Comparison of ENCODE assay signal across 10 mouse cellular contexts in genomic region chr19:57313891-57314345, GRCm38 (mm10). TPM values are rescaled to one million over a fixed set of nuclear protein-coding genes. Genes with fewer than 3 reads are reported as not detected.
A peak's percentile ranks its signal among the peaks of the same experiment; 100 is the strongest.
DNase-seq lines count a peak whose midpoint lies in the region; ATAC-seq and TF ChIP-seq lines count a peak whose summit lies in the region.
"Had no signal": no experiment of that assay in that cellular context is flagged by ENCODE, and none has a peak within 500 bp of the region (broad histone marks: within the 10 kb centered on the region; RNA-seq: fewer than 3 reads in every experiment).

No protein-coding gene starts in this region.

- H3K27me3 ChIP-seq in heart, embryonic 14.5 days (ENCODE audit: control insufficient read depth, insufficient read depth, low read length) = peaks cover 6% of the 10 kb centered on the region; the same call in 1 of the 2 replicates
- H3K27me3 ChIP-seq in testis, adult 2 months (ENCODE audit: control insufficient read depth, insufficient read depth, low read length) = no peaks in the 10 kb centered on the region
- H3K27me3 ChIP-seq in liver, embryonic 11.5 days (replicated peaks; ENCODE audit: control insufficient read depth, insufficient read depth, low read length) = peaks cover 33% of the 10 kb centered on the region

- intact Hi-C loops in heart, postnatal 14 days (cut with DNase I) = loop anchor here (1.0 to 2.0 kb wide), 2 partner anchors 41 to 118 kb away; no protein-coding TSS in a partner anchor

- peak overlapping the region in 1 of 2 experiments; percentile 81; a peak in 1 of 4 replicates for H3K27ac ChIP-seq in heart, embryonic 14.5 days (replicated peaks in 1 of 2; ENCODE audit: control insufficient read depth in 1 of 2, insufficient read depth in 1 of 2, low read depth in 2 of 2, low read length in 2 of 2)
- peak overlapping the region; percentile 25 for H3K27ac ChIP-seq in testis, adult 2 months (ENCODE audit: control insufficient read depth, insufficient read depth, low read depth, low read length)
- H3K27ac ChIP-seq in liver, embryonic 11.5 days (ENCODE audit: low read depth, low read length) = no peak overlapping the region

- H3K36me3 ChIP-seq in heart, embryonic 14.5 days (ENCODE audit: control insufficient read depth, insufficient read depth, low read length) = no peaks in the 10 kb centered on the region
- no peaks in the 10 kb centered on the region for H3K36me3 ChIP-seq in testis, adult 2 months (ENCODE audit: control insufficient read depth, insufficient read depth, low read length)
- H3K36me3 ChIP-seq in liver, embryonic 11.5 days (ENCODE audit: control insufficient read depth, insufficient read depth, low read length) = no peaks in the 10 kb centered on the region

- peak overlapping the region; percentile 88 for H3K4me2 ChIP-seq in heart, embryonic 14.5 days (ENCODE audit: low read length)
- H3K4me2 ChIP-seq in liver, embryonic 11.5 days = peak overlapping the region; percentile 84

- peak overlapping the region; percentile 91 for H3K9ac ChIP-seq in heart, embryonic 14.5 days (ENCODE audit: low read length)
- no peak overlapping the region for H3K9ac ChIP-seq in liver, embryonic 11.5 days (ENCODE audit: low read depth, low read length)

- peaks cover 4 to 11% of the 10 kb centered on the region in 2 experiments for H3K4me1 ChIP-seq in heart, embryonic 14.5 days (ENCODE audit: control insufficient read depth in 2 of 2, insufficient read depth in 2 of 2, low read length in 2 of 2)
- peaks cover 2% of the 10 kb centered on the region; the same call in 1 of the 2 replicates for H3K4me1 ChIP-seq in testis, adult 2 months (ENCODE audit: control insufficient read depth, insufficient read depth, low read length)
- H3K4me1 ChIP-seq in liver, embryonic 11.5 days (replicated peaks; ENCODE audit: control insufficient read depth, insufficient read depth, low read length) = no peaks in the 10 kb centered on the region; the same call in none of the 2 replicates

- no peak for ATAC-seq in heart, embryonic 14.5 days (ENCODE audit: insufficient number of reproducible peaks, insufficient read depth, low FRiP score, low read depth)
- no peak for ATAC-seq in liver, embryonic 11.5 days (replicated peaks; ENCODE audit: low FRiP score)

- peak overlapping the region; percentile 64 to 78 for H3K4me3 ChIP-seq in heart, embryonic 14.5 days (ENCODE audit: control insufficient read depth in 1 of 2, insufficient read depth in 1 of 2, low read depth in 1 of 2, low read length in 2 of 2)
- no peak overlapping the region; the same call in 1 of the 2 replicates for H3K4me3 ChIP-seq in testis, adult 2 months (ENCODE audit: control insufficient read depth, low read depth, low read length)
- peak overlapping the region; percentile 55; the same call in 1 of the 2 replicates for H3K4me3 ChIP-seq in liver, embryonic 11.5 days (ENCODE audit: low read depth, low read length)

- TF ChIP-seq CTCF in testis, adult 2 months (IDR thresholded peaks at IDR 0.05; ENCODE audit: control insufficient read depth, insufficient read depth, insufficient replicate concordance, low read depth, low read length) = no peak

- WGBS in heart, embryonic 14.5 days = 75% methylated on average over 3 of the region's 3 CpGs
- WGBS in liver, embryonic 11.5 days = 70% methylated on average over 3 of the region's 3 CpGs

- no peaks in the 10 kb centered on the region for H3K9me3 ChIP-seq in heart, embryonic 14.5 days (ENCODE audit: control insufficient read depth, low read length)
- H3K9me3 ChIP-seq in liver, embryonic 11.5 days (ENCODE audit: control insufficient read depth, low read length) = no peaks in the 10 kb centered on the region

- TF ChIP-seq POLR2A in testis, adult 2 months (IDR thresholded peaks at IDR 0.05; ENCODE audit: control insufficient read depth, low read depth, low read length) = no peak

- no peak for DNase-seq in heart, postnatal 14 days
- no peak for DNase-seq in testis, postnatal 14 days (ENCODE audit: low spot score)
- no peak for DNase-seq in liver, embryonic 11.5 days (ENCODE audit: low spot score)
- DNase-seq in adrenal gland, postnatal 14 days = no peak
- DNase-seq in thymus, postnatal 25 days = no peak
- no peak for DNase-seq in embryo, embryonic 9.5 days (ENCODE audit: extremely low spot score)
- DNase-seq: thymus, postnatal 36 days had no signal

RNA-seq across cellular contexts. Expression of gene Ablim1, which starts 0.8 kb away (rescaled TPM):
- 46.9 and 53.8 TPM in 2 replicates for polyA plus RNA-seq in heart, embryonic 14.5 days (2014; fragmentation: Nextera tagmentation; extraction: Ambion mirVana)
- 100 to 1,000 TPM; 489 to 510 TPM for total RNA-seq in heart, postnatal 14 days (2021)
- 3.0 and 4.1 TPM in 2 replicates for polyA plus RNA-seq in testis, adult 2 months (2012; rRNA removed)
- polyA plus RNA-seq in liver, embryonic 11.5 days (2014; fragmentation: Nextera tagmentation; extraction: Ambion mirVana) = 9.9 and 11.6 TPM in 2 replicates
- 68.8 and 95.8 TPM in 2 replicates for total RNA-seq in adrenal gland, postnatal 14 days (2021)
- total RNA-seq: MEL had no signal

RNA-seq across cellular contexts. Expression of gene Fam160b1, which starts 46.6 kb away (rescaled TPM):
- 13.4 and 15.1 TPM in 2 replicates for polyA plus RNA-seq in heart, embryonic 14.5 days (2014; fragmentation: Nextera tagmentation; extraction: Ambion mirVana)
- total RNA-seq in heart, postnatal 14 days (2021) = 10 to 100 TPM; 14.8 to 14.9 TPM
- 12.3 and 13.7 TPM in 2 replicates for polyA plus RNA-seq in testis, adult 2 months (2012; rRNA removed)
- polyA plus RNA-seq in liver, embryonic 11.5 days (2014; fragmentation: Nextera tagmentation; extraction: Ambion mirVana) = 11.9 and 12.6 TPM in 2 replicates
- 21.3 and 24.4 TPM in 2 replicates for total RNA-seq in adrenal gland, postnatal 14 days (2021)
